Mouse (Mus musculus): ENCODE measurements around the gene Ptpn22. TPM values are rescaled to one million over a fixed set of nuclear protein-coding genes. Genes with fewer than 3 reads are reported as not detected.
A peak's percentile ranks its signal among the peaks of the same experiment; 100 is the strongest.

The Ptpn22 gene
- total and polyA plus RNA-seq, 3 experiments, result 21.9 to 90.9 (median 46.9) TPM

GRCm38 (mm10) chr3:103914732-103915508 is 55.3 kb downstream of the Ptpn22 start:
- Histone ChIP-seq H3K9me3 (replicated peaks; ENCODE audit: low read length) (no peaks in the 10 kb centered on the region), H3K79me2 (replicated peaks; ENCODE audit: control insufficient read depth, extremely low read depth, insufficient read depth, poor library complexity, severe bottlenecking) (peaks cover 38% of the 10 kb centered on the region), H3K36me3 (replicated peaks in 1 of 2; ENCODE audit: control insufficient read depth in 1 of 2, insufficient read depth in 1 of 2, low read length in 1 of 2) (peaks cover 11 to 20% of the 10 kb centered on the region in 2 experiments), H3K9ac (ENCODE audit: insufficient read depth, low read depth) (peak overlapping the region; percentile 94), H3K4me3 (replicated peaks in 1 of 3; ENCODE audit: low read depth in 2 of 3, low read length in 2 of 3, poor library complexity in 1 of 3) (peak overlapping the region; percentile 92 to 93 (median 93)), H3K27ac (ENCODE audit: insufficient read depth, low read depth) (peak overlapping the region; percentile 87), H3K4me1 (ENCODE audit: control insufficient read depth in 1 of 2, insufficient read depth in 2 of 2) (peaks cover 0 to 4% of the 10 kb centered on the region in 2 experiments; a peak in 2 of 4 replicates), H3K4me2 (ENCODE audit: insufficient read depth, low read depth, poor library complexity, severe bottlenecking) (peak overlapping the region; percentile 5; the same call in 1 of the 2 replicates), H3K27me3 (replicated peaks) (no peaks in the 10 kb centered on the region)
- TF ChIP-seq CHD1 (IDR thresholded peaks at IDR 0.05; ENCODE audit: low read depth, low read length) (peak; percentile 81; the same call in 1 of the 2 replicates), UBTF (IDR thresholded peaks at IDR 0.05; ENCODE audit: low read depth, low read length) (peak; percentile 84), KAT2A (IDR thresholded peaks at IDR 0.05; ENCODE audit: insufficient replicate concordance, low read length) (no peak), NELFE (IDR thresholded peaks at IDR 0.05; ENCODE audit: low read depth, low read length) (peak; percentile 39; the same call in 1 of the 2 replicates), MAX (IDR thresholded peaks at IDR 0.05; ENCODE audit: low read length) (0 out of 2 replicates have a peak, but pooled peaks have one; percentile 27), SIN3A (IDR thresholded peaks at IDR 0.05; ENCODE audit: low read length) (peak; percentile 36; the same call in 1 of the 2 replicates), HCFC1 (IDR thresholded peaks at IDR 0.05; ENCODE audit: low read depth, low read length) (no peak)
- DNase-seq (ENCODE audit: extremely low read depth), result peak; percentile 45
- dilution Hi-C loops (cut with MboI; ENCODE audit: extremely low pct_ligation_motif_present, extremely low pct_unique_long_range_greater_than_20kb, low sequenced_read_pairs), result no loop called here
- in situ Hi-C loops (cut with MboI; ENCODE audit: low pct_ligation_motif_present, low pct_unique_long_range_greater_than_20kb, low sequenced_read_pairs), result no loop called here

GRCm38 (mm10) chr3:103915509-103915896 is 55.9 kb downstream of the Ptpn22 start:
- dilution Hi-C loops (cut with MboI; ENCODE audit: extremely low pct_ligation_motif_present, extremely low pct_unique_long_range_greater_than_20kb, low sequenced_read_pairs) (no loop called here), in situ Hi-C loops (cut with MboI; ENCODE audit: low pct_ligation_motif_present, low pct_unique_long_range_greater_than_20kb, low sequenced_read_pairs) (no loop called here)
- H3K4me2 ChIP-seq (ENCODE audit: insufficient read depth, low read depth, poor library complexity, severe bottlenecking), result peak overlapping the region; percentile 5; the same call in 1 of the 2 replicates
- no peak for DNase-seq (ENCODE audit: extremely low read depth)
- H3K4me3 ChIP-seq (replicated peaks in 1 of 3; ENCODE audit: low read depth in 2 of 3, low read length in 2 of 3, poor library complexity in 1 of 3), result peak overlapping the region; percentile 92 to 93 (median 93)
- H3K4me1 ChIP-seq (ENCODE audit: control insufficient read depth in 1 of 2, insufficient read depth in 2 of 2), result peaks cover 2 to 9% of the 10 kb centered on the region in 2 experiments; a peak in 3 of 4 replicates
- H3K36me3 ChIP-seq (replicated peaks in 1 of 2; ENCODE audit: control insufficient read depth in 1 of 2, insufficient read depth in 1 of 2, low read length in 1 of 2), result peaks cover 5 to 18% of the 10 kb centered on the region in 2 experiments
- H3K79me2 ChIP-seq (replicated peaks; ENCODE audit: control insufficient read depth, extremely low read depth, insufficient read depth, poor library complexity, severe bottlenecking), result peaks cover 43% of the 10 kb centered on the region
- no peaks in the 10 kb centered on the region for H3K9me3 ChIP-seq (replicated peaks; ENCODE audit: low read length)
- H3K27me3 ChIP-seq (replicated peaks), result no peaks in the 10 kb centered on the region
- H3K27ac ChIP-seq (ENCODE audit: insufficient read depth, low read depth), result peak overlapping the region; percentile 87; the same call in 1 of the 2 replicates
- peak overlapping the region; percentile 94 for H3K9ac ChIP-seq (ENCODE audit: insufficient read depth, low read depth)
- TF ChIP-seq KAT2A (IDR thresholded peaks at IDR 0.05; ENCODE audit: insufficient replicate concordance, low read length) (no peak), GABPA (IDR thresholded peaks at IDR 0.05; ENCODE audit: insufficient replicate concordance, low read depth, low read length) (no peak), NELFE (IDR thresholded peaks at IDR 0.05; ENCODE audit: low read depth, low read length) (no peak), TCF12 (IDR thresholded peaks at IDR 0.05; ENCODE audit: low read depth, low read length) (no peak), BHLHE40 (IDR thresholded peaks at IDR 0.05; ENCODE audit: low read depth, low read length) (peak; percentile 56; the same call in 1 of the 2 replicates), IRF4 (IDR thresholded peaks at IDR 0.05; ENCODE audit: low read depth, low read length) (0 out of 2 replicates have a peak, but pooled peaks have one; percentile 35), CTCF (conservative IDR thresholded peaks at IDR 0.05 in 1 of 2, IDR thresholded peaks at IDR 0.05 in 1 of 2; ENCODE audit: low read depth in 2 of 2, low read length in 2 of 2) (no peak), MAZ (IDR thresholded peaks at IDR 0.05; ENCODE audit: low read depth, low read length) (no peak), RAD21 (IDR thresholded peaks at IDR 0.05; ENCODE audit: low read depth, low read length) (no peak), MXI1 (IDR thresholded peaks at IDR 0.05; ENCODE audit: low read depth, low read length) (peak; percentile 56), HCFC1 (IDR thresholded peaks at IDR 0.05; ENCODE audit: low read depth, low read length) (no peak), ZC3H11A (IDR thresholded peaks at IDR 0.05; ENCODE audit: low read depth, low read length) (no peak), ELF1 (IDR thresholded peaks at IDR 0.05; ENCODE audit: low read depth, low read length) (no peak), E2F4 (IDR thresholded peaks at IDR 0.05; ENCODE audit: insufficient replicate concordance, low read depth, low read length) (no peak), POLR2AphosphoS2 (IDR thresholded peaks at IDR 0.05; ENCODE audit: low read depth, low read length) (no peak), USF2 (conservative IDR thresholded peaks at IDR 0.05; ENCODE audit: low read depth, low read length) (no peak), CHD2 (IDR thresholded peaks at IDR 0.05; ENCODE audit: low read length) (no peak), SIN3A (IDR thresholded peaks at IDR 0.05; ENCODE audit: low read length) (peak; percentile 39; the same call in 1 of the 2 replicates), MAX (IDR thresholded peaks at IDR 0.05; ENCODE audit: low read length) (no peak), MYC (IDR thresholded peaks at IDR 0.05; ENCODE audit: low read depth, low read length) (0 out of 2 replicates have a peak, but pooled peaks have one; percentile 25), USF1 (IDR thresholded peaks at IDR 0.05; ENCODE audit: low read depth, low read length) (no peak), SMC3 (IDR thresholded peaks at IDR 0.05; ENCODE audit: low read depth, low read length) (no peak), RCOR1 (conservative IDR thresholded peaks at IDR 0.05; ENCODE audit: low read depth, low read length) (no peak), ETS1 (conservative IDR thresholded peaks at IDR 0.05; ENCODE audit: low read depth, low read length) (no peak), POLR2A (IDR thresholded peaks at IDR 0.05; ENCODE audit: low read depth, low read length) (no peak), JUND (conservative IDR thresholded peaks at IDR 0.05; ENCODE audit: low read depth, low read length) (no peak), CHD1 (IDR thresholded peaks at IDR 0.05; ENCODE audit: low read depth, low read length) (0 out of 2 replicates have a peak, but pooled peaks have one; percentile 39), ZMIZ1 (IDR thresholded peaks at IDR 0.05; ENCODE audit: low read depth, low read length) (no peak), UBTF (IDR thresholded peaks at IDR 0.05; ENCODE audit: low read depth, low read length) (no peak)

Measured in CH12.LX (cell line).